Mouse (Mus musculus) mouse embryonic stem cell (cell line): ENCODE data around the gene Adam12.
"Not testable (repeated sequence)": the region's sequence is repeated elsewhere in the genome, so short reads cannot be mapped to it uniquely, and the experiment has no call there.

Experiments
- in situ Hi-C, 2 experiments: fragments of 300-500 bp; cut with MboI; formaldehyde crosslinking; loops; 1 replicate in 1 of 2; 3 replicates in 1 of 2; pipeline ENCODE4 v1.14.3; 2019 to 2020; ENCODE audit warnings: low sequenced_read_pairs in 2 of 2, low pct_unique_long_range_greater_than_20kb in 1 of 2, mixed read lengths in 1 of 2; ENCODE audit not compliant: unreplicated experiment in 1 of 2

Gene Adam12

DNA sequence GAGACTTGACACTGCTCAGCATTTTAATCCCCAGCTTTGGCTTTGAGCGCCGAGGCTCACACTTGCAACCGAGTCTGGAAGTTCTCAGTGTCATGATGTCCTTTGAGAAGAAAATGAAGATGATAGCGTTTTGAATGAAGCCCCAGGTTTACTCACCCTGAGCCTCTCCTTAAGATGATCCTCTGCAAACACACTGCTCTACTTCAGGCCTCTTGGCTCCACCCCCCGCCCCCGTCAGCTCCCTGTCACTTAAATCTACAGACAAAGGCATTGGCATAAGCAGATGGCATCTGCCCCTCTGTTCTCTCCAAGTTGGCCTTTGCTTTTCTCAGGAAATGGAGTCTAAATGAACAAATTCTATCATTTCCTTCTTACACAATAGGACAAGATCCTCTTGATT lies 308.0 kb downstream of the Adam12 start:
- in situ Hi-C loops = no loop called here

DNA sequence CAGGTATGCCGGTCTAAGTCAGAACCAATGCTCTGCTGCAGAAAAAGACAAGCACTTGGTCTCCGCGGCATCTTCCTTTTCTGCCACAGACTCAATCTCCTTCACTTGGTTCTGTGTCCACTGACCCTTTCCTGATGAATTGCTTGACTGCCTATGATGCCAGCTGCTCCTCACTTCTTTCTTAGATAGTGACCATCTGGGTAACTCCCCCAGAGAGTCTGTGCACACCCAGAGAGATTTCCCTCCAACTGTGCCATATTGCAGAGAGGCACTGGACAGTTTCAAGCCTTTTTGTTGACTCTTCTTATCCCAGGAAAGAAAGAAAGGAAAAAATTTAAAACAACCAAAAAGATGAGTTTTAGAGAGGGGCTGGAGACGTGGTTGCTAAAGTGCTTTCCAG lies 310.7 kb downstream of the Adam12 start:
- in situ Hi-C loops = no loop called here

DNA sequence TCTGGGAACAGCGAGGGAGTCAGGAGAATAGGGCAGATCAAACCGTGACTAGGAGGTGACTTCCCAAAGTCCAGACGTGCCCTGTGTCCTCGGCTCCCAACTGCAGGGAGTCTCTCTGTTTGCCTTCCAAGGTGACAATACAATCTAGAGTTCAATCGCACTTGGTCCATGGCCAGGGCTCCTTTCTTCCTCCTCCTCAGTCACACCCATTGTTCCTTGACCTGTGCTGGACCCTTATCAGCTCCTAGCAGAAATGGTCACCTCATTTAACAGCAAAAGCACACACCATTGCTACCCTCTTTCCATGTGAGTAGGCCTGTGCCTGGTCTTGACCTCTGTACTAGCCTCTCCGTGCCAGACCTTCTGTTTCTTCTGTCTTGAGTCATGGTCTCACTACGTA lies 311.2 kb downstream of the Adam12 start:
- in situ Hi-C loops = no loop called here

DNA sequence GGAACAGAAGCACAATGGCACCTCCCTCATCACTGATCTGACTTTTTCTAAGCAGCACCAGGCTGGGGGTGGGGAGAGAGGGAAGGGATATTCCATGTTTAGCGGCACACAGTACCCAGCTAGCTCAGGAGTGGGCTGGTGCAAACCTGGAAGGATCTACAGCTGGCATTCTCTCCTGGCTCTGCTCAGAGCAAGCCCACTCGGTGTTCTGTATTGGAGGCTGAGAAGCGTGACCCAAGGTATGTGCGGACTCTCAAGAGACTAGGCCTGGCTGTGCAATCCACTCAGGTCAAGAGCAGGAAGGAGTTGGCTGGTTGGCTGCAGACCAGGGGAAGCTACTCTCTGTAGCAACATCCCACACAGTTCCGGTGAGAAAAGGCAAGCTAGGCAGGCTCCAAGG lies 312.0 kb downstream of the Adam12 start:
- in situ Hi-C loops = no loop called here

DNA sequence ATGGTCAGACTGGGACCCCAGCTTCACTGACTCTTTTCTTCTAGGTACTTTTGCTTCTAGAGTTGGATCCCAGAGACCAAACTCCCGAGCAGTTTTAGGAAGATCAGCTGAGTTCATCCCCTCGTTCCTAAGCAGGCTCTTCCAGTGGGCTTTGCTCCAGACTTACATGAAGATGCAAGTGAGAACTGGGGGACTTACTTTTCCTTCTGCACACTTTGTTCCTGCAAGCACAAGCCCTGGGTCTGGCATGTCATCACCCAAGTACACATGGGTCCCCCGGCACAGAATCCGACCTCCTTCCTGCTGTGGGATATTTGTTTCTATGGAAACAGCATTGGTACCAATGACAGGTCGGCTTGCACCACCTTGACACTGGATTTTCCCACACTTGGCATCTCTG lies 312.6 kb downstream of the Adam12 start:
- in situ Hi-C loops = no loop called here

DNA sequence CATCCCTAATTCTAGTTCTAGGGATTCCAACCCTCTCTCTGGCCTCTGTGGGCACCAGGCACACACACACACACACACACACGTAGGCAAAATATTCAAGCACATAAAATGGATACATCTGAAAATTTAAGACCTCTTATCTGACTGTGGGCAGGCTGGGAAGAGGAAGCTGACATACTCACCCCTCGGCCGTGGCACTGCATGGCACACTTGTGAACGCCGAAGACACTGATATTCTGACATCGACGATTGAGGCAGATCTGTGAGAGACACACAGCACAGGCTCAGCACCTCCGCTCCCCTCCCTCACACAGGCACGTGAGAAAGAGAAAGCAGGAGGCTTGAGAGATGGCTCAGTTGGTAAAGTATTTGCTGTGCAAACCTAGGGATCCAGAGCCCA lies 315.7 kb downstream of the Adam12 start:
- in situ Hi-C loops = no loop called here

DNA sequence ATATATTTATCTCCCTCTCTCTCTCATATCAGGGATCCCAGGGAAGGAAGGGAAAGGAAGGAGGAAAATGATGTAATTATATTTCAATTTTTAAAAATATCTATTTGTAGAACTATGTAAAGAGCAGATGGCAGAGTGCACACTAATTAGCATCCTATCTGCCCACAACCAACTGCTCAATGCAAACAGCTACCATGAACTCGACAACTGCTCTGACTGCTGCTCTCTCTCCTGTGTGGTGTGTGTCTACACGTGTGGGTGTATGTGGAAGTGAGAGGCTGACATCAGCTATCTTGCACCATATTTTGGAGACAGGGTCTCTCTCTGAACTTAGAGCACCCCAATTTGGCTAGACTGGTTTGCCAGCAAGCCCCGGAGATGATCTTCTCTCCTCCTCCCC lies 320.1 kb downstream of the Adam12 start:
- in situ Hi-C loops = no loop called here

DNA sequence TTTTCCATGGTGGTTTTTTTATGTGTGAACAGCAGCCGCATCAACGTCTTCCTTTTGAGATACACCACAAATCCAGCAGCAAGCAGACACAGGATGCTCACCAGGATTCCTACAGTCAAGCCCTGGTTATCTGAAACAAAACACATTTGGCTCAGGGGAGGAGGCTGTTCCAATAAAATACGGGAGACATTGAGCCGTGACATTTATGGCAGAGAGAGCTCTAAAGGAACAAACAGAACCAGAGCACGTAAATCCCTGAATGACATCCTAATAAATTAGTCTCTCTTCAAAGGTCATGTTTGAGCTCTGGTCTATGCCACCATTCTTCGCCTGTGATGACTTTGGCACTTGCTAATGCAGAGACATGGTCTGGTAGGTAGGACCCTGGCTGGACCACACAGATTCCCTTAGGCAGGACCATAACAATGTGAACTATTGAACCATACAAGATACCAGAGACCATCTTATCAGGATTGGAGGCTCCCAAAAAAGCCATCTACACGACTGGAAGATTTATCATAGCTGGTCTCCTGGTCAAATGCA lies 322.0 kb downstream of the Adam12 start:
- in situ Hi-C loops = no loop called here

DNA sequence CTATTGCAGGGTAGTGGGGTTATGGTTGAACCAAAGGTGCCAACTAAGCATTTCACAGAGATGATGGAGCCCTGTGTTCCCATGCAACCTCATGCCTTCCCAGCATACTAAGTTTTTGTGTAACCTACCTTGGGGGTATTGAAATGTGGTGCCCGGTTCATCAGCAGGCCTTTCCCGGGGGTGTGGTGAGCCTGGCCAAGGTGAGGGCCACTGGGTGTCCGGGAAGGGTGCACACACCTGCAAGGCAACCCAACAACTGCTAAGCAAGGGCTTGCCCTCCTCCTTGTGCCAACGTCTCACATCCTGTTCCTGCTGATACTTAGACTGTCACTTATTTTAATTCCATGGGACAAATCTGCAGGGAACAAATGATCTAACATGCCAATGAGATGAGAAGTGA lies 323.0 kb downstream of the Adam12 start:
- in situ Hi-C loops = no loop called here

DNA sequence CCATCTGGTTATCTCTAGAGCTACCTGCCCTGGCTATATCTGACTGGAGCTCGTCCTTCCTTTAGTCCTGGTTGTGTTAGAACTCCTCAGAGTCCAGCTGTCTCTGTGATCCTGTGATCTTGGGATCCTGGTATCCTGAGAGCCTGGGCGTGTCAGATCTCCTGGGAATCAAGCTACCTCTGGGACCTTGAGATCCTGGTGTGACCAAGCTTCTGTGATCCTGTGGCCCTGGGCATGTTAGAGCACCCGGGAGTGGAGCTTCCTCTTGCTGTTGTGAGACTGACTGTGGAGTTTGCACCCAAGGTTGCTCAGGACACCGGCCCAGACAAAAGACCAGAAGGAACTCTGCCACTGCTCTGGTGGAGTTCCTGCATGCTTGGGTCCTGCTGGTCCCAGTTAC lies 332.6 kb downstream of the Adam12 start:
- in situ Hi-C loops = no loop called here

DNA sequence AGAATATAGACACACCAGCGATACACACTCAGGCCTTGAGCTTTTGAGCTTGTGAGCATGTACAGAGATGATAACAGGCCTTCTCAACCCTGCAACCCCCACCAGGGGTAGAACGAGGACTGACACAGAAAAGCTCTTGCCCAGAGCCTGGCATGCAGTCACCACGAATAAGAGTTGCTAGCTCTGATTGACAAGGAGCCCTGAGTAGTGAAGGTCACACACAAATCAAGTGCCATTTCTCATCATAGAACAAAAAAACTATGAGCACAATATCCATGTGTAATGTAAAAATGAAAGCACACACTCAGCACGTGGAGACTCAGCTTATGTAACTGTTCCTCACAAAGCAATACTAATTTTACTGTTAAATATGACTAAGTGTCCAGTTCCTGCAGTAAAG lies 340.1 kb downstream of the Adam12 start:
- in situ Hi-C loops = no loop called here

DNA sequence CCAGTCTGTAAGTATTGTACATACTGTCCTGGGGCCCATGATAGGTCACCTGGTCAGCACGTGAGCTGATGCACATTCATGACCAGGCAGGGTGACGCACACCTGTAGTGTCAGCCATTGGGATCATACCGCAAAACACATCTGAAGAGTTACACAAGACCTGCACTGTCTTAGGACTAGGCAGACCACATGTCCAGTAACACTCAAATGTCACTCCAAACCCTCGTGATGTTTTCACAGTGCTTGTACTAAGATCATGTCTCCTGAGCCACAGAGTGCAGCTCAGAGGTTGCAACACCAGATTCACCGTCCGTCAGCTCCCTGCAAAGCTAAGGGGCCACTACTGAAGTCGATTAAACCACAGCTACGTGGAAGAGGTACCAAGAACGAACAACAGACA lies 340.6 kb downstream of the Adam12 start:
- in situ Hi-C loops = no loop called here

DNA sequence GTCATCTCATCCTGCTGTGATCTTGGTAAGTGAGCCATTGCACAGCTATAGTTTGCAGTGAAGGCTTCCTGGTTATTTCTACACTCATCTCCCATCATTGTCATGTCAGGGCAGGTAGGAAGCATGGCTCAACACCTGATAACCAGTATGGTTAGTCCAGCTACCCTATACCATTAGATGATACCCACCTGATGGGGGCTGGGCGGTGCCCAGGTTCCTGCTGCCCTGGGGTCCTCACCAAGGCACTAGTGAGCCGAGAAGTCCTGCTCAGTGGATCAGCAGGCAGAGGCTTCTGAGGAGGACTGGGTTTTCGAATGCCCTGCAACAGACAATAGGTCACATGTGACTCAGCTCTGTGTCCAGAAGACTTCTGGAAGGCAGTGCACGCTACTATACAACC lies 342.0 kb downstream of the Adam12 start:
- in situ Hi-C loops = no loop called here

DNA sequence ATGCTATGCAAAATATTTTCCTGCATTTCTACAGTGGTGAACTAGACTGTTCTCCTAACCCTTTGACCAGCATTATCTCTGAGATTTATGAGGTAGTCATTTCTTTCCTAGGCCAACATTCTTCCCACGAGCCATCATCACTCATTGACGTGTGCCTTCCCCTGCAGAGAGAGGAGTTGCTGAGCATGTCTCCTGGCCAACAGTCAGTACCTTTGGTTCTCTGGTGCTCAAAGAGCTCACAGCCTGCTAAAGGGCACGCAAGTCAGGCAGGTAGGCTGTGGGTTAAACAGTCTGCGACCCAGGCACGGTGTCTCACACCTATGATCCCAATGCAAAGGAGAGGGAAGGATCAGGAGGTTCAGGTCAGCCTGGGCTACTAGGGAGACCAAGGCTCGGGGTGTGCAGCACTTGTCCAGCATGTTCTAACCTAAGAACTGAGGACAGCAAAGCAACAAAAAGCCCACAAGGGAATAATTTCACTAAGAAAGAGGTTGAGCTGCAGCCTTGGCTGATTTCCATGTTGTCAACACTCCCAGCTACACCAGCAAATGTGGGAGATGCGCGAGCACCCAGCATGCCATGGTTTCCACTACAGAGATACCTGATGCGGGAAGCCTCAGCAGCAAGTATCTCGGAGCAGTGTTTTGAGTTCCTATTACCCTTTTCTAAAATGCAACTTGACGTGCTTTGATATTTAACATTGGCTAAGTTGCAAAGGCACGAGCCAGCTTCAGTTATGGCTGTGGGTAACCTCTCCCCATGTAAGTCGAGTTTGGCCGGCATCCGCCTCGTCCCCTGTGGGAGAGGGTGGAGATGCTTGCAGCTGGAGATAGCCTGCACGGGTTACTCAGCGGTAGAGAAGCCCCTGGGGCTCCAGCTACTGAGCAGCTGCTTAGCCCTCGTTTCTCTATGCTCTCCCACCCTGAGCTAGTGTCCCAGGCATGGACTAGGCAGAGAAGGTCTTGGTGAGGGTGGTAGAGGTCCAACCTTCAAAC lies 342.7 kb downstream of the Adam12 start:
- in situ Hi-C loops = no loop called here

DNA sequence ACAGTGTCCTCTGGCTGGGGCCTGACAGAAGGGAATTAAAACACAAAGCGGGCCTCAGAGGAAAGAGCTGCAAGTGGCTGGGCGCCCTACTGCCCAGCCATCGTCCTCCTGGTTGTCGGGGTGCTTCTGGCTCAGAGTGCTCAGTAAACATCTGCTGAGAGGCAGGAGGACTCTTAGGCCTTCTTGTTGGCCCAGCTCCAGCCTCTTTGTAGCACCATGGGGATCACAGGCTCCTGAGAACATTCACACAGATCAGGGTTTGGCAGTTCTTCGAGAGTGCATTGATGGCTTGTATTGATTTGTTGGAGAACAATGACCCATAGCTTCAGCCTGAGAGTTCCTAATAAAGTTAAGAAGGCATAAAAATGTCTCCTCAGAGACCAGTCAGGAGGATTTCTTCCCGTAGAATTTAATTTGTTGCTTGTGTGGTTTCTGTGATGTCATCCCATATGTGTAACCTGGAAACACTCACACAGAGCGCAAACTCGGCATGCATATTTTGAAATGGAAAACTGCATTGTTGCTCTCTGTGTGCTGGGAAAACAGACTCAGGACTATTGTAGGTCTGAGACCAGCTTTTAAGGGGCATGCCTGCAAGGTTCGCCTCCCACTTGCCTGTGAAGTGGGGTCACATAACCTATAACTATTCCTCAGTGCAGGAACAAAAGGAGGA lies 347.1 kb downstream of the Adam12 start:
- in situ Hi-C loops = not testable (repeated sequence)

DNA sequence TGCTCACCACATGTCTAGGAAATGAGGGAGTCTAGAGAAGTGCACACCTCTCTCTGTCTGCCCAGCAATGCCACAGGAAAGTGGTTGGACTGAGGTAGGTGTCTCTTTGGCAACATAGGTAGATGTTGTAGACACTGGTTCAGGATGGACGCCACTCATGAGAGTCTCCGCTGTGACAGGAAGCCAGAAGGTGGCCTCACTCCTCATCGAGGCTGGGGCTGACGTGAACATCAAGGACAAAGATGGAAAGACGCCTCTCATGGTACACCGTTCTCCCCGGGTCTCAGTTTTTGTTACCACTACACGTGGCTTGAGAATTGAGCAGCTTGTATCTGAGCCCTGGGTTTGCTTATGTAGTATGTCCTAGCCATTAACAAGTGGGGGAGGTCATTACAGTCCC lies 352.2 kb downstream of the Adam12 start:
- in situ Hi-C loops = no loop called here

DNA sequence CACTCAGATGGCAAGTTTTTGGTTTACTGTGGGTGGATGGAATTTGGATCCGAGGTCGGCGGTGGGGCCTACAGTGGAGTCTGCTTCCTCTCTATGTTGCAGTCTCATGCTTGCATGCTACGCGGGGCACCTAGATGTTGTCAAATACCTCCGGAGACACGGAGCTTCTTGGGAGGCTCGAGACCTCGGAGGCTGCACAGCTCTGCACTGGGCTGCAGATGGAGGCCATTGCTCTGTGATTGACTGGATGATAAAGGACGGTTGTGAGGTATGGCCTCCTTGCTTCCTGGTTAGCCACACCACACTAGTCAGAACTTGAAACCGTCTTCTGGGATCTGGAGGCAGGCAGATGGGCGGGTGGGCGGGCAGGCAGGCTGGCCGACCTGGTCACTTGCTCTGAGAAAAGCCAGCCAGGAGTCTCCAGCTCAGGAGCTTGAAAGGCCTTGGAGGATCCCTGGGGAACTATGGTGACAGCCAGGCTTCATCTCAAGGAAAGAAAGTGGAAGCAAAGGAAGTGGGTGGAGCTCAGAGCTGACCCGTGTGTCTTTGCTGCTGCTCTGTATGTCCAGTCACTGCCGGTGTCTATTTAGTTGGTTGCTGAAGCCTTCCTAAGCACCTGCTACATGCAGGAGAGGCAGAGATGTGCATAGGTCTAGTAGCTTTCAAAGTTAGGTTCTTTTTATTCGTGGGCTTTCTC lies 355.2 kb downstream of the Adam12 start:
- in situ Hi-C loops = no loop called here

DNA sequence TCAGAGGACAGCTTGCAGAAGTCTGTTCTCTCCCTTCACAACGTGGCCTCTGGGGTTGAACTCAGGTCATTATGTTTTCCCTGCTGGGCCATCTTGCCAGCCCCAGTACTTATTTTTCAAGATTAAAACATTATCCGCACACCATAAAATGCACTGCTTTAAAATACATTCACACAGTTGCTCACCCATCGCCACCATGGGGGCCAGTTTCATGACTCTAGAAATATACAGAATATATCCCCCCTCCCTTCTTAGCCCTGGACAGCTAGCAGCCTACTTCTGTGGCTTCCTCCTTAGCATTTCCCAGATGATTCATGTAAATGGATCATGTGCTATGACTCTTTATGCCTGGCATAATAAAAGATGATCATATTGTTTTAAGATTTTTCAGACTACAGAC lies 355.8 kb downstream of the Adam12 start:
- in situ Hi-C loops = no loop called here

DNA sequence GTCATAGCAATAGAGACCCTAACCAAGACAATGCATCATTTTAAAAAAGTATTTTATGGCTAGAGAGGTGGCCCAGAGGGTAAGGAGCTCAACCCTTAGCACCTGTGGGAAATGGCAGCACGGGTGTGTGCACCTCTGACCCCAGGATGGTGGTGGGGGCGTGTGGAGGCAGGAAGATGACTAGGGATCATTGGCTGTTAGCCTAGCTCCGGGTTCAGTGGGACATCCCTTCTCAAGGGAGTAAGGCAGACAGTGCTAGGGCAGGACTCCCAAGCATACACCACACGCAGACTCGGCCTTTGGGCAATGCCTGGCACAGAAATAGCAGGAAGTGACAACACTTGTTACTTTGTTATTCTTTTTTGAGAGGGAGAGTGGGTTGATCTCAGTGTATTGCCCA lies 359.2 kb downstream of the Adam12 start:
- in situ Hi-C loops = no loop called here
